Mouse (Mus musculus) erythroid progenitor cell, adult 5-6 weeks (primary cell): Measurements from ENCODE around the gene App. TPM values are rescaled to one million over a fixed set of nuclear protein-coding genes. Genes with fewer than 3 reads are reported as not detected.

Experiments used
- ATAC-seq: replicated peaks from 2 replicates; pipeline ENCODE4 v1.8.0; 2016; ENCODE audit warnings: moderate number of reproducible peaks, mild to moderate bottlenecking, moderate TSS enrichment, inconsistent platforms; ENCODE audit not compliant: poor library complexity, low FRiP score, severe bottlenecking
- total RNA-seq, 2 experiments: library from RNA; stranded (forward) in 1 of 2; stranded (reverse) in 1 of 2; fragments of 150-400 nt in 1 of 2; fragments of 186-747, 209-891 nt in 1 of 2; gene quantifications; 2 replicates each; pipeline versions ENCODE4 v1.2.3 to v1.2.4; 2015 to 2017; ENCODE audit warnings: low replicate concordance in 2 of 2

The App gene
- total RNA-seq, 2 experiments from 2014 or later, result 14.3 to 25.6 TPM

- no peak for ATAC-seq
Observed at GRCm38 (mm10) chr16:85037969-85038644, 135.5 kb downstream of the App start.

GRCm38 (mm10) chr16:85035815-85036214 lies 137.8 kb downstream of the App start:
- ATAC-seq, result no peak

- ATAC-seq, result no peak
Observed at GRCm38 (mm10) chr16:85033747-85034146, 139.8 kb downstream of the App start.

- no peak for ATAC-seq
Observed at GRCm38 (mm10) chr16:85030810-85031209, 142.8 kb downstream of the App start.

GRCm38 (mm10) chr16:85028396-85028795 lies 145.2 kb downstream of the App start:
- no peak for ATAC-seq

GRCm38 (mm10) chr16:85024706-85025105 lies 148.9 kb downstream of the App start:
- no peak for ATAC-seq

- ATAC-seq, result no peak
Observed at GRCm38 (mm10) chr16:85023106-85023505, 150.5 kb downstream of the App start.

GRCm38 (mm10) chr16:85020696-85021323 lies 152.8 kb downstream of the App start:
- no peak for ATAC-seq

GRCm38 (mm10) chr16:85019273-85019672 lies 154.3 kb downstream of the App start:
- no peak for ATAC-seq

GRCm38 (mm10) chr16:85017845-85018244 lies 155.7 kb downstream of the App start:
- no peak for ATAC-seq

- no peak for ATAC-seq
Observed at GRCm38 (mm10) chr16:85012695-85013094, 160.9 kb downstream of the App start.

GRCm38 (mm10) chr16:85012172-85012571 lies 161.4 kb downstream of the App start:
- no peak for ATAC-seq

GRCm38 (mm10) chr16:85010651-85011050 lies 162.9 kb downstream of the App start:
- no peak for ATAC-seq

- no peak for ATAC-seq
Observed at GRCm38 (mm10) chr16:85008866-85009645, 164.5 kb downstream of the App start.

- no peak for ATAC-seq
Observed at GRCm38 (mm10) chr16:85001939-85002556, 171.5 kb downstream of the App start.

GRCm38 (mm10) chr16:85000304-85000703 lies 173.3 kb downstream of the App start:
- ATAC-seq, result no peak

GRCm38 (mm10) chr16:84997551-84997950 lies 176.0 kb downstream of the App start:
- no peak for ATAC-seq

GRCm38 (mm10) chr16:84995441-84995867 lies 178.1 kb downstream of the App start:
- no peak for ATAC-seq

- ATAC-seq, result no peak
Observed at GRCm38 (mm10) chr16:84992888-84993287, 180.7 kb downstream of the App start.

- ATAC-seq, result no peak
Observed at GRCm38 (mm10) chr16:84991011-84991410, 182.6 kb downstream of the App start.
